Mouse (Mus musculus) lung, adult 18-20 months (tissue): ENCODE results near the gene Gon4l.
"Not testable (repeated sequence)": the region's sequence is repeated elsewhere in the genome, so short reads cannot be mapped to it uniquely, and the experiment has no call there.

Source experiments
- DNase-seq, 2 experiments: peaks; one replicate each; pipeline ENCODE4 v3.0.0; 2022; ENCODE audit warnings: mixed read lengths in 2 of 2

Gene Gon4l

DNA sequence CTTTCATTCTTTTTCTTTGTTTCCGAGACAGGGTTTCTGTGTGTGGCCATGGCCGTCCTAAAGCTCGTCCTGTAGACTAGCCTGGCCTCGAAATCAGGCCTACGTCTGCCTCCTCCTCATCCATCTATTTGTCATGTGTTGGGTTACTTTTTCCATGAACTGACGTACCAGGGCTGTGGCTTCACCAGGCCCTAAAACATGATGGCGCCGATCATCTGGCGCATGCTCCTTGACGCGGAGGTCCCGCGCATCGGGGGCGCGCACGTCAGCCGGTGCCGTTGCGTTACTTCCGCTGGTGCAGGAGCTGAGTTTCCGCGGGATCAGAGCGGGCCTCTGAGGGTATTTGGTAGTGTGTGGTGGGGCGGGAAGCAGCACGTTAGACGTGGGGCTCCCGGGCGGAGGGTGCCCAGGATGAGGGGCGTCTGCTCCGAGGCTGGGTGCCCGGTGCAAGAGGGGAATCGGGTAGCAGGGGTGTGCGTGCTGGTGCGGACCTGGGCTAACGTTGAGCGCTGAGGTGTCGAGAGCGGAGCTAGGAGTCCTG is at the start of gene Gon4l:
Gene Gon4l, plus strand, starts transcription at position 281 of the 541 bp plus-strand sequence.
- DNase-seq: peak; percentile 19 to 32

DNA sequence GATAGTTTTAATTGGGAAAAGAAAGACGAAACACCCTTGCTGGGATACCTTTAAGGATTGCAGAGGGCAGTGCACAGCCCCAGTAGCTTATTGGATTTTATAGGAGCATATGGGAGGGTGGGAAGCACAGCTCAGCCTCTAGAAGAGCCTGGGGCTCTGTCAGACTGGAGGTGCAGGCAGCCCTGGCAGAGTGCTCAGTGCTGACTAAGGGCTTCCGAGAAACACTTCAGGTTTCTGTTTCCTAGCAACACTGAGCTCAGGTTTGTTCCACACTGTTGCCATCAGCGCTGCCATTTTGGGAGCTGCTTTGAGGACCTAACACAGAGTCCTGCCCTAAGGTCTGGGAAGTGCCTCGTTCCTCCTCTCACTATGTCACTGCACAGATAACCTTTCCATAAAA is 48.7 kb upstream of the Gon4l start:
- not testable (repeated sequence) for DNase-seq

DNA sequence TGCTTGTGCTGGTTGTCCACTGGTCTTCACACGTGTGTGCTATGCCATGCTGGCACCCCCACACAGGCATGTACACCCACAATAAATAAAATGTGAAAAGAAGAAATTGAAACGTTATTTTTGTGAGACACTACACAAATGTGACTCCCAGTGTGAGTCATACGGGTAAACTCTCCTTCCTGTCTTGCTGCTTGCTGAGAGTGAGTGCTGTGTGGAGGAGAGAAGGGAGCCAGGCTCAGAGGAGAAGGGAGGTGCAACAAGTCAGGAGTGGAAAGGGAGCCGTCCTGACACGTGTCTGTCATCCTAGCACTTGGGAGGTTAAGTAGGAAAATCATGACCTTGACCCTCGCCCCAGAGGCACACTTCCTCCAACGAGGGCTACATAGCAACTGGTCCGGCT is 48.2 kb upstream of the Gon4l start:
- DNase-seq: not testable (repeated sequence)

DNA sequence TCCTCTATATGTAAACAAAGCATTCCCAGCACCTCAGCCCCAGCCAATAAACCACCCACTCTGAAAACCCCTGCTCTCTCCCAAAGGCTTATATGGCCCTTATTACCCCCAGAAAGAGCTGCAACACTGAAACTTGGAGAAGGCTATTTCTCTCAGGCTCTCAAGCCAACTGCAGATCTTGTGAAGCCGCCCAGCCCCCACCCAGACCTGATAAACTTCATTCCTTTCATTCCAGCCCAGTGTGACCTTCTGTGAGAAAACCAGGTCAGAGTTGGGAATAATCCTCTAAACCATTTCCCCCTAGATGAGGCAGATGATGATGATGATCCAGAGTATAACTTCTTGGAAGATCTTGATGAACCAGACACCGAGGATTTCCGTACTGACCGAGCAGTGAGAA is 47.0 kb upstream of the Gon4l start:
- not testable (repeated sequence) for DNase-seq

DNA sequence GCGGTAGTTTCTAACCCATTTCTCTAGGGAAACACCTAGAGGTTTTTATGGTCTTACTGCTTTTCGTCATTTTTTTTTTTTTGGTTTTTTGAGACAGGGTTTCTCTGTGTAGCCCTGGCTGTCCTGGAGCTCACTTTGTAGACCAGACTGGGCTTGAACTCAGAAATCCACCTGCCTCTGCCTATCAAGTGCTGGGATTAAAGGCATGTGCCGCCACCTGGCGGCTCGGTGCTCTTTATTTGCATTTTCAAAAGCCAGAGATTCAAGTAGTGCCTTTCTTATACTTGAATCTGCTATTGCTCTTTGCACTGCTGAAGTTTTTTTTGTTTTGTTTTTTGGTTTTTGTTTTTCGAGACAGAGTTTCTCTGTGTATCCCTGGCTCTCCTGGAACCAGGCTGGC is 37.5 kb upstream of the Gon4l start:
- DNase-seq: not testable (repeated sequence)

DNA sequence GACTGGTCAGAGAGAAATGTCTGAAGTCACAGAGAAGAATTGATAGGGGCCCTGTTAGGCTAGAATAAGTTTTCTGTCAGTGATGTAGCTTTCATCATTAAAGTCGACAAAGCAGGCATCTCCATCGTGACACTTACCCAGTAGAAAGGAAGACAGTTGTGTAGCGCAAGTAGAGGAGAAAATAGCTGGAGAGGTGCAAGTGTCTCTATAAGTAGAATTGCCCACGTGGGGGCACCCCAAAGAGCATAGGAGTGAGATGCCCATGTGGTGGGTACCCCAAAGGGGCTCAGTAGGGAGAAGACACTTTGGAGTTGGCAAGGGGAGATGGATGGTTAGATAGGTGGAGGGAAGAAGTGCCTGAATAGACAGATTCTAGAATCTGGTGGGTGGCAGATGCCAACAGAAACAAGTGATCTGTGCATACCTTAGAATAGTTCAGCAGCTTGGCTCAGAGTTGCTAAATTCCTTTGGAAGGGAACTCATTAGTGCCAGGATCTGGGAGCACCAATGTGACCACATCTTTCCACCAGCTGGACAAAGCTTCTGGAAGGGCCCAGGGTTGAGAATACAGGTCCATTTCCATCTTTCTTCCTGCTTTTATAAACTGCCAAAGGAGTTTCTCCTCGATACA is 31.0 kb upstream of the Gon4l start:
- no peak for DNase-seq

DNA sequence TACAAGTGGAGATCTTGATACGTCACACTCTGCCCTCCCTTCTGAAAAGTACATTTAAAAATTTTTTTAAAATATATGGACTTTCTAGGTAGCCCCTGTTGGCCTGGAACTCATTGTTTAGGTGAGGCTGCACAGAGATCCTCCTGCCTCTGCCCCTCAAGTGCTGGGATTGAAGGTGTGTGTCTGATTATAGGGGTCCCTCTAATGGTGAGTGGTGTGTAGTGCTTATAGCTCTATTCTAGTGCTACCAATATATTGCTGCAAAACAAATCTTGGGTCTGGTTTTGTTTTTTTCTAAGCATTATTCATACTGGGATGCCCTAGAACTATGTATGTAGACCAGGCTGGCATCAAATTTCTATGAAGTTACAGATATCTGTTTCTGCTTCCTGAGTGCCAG is 9.3 kb upstream of the Gon4l start:
- no peak for DNase-seq

DNA sequence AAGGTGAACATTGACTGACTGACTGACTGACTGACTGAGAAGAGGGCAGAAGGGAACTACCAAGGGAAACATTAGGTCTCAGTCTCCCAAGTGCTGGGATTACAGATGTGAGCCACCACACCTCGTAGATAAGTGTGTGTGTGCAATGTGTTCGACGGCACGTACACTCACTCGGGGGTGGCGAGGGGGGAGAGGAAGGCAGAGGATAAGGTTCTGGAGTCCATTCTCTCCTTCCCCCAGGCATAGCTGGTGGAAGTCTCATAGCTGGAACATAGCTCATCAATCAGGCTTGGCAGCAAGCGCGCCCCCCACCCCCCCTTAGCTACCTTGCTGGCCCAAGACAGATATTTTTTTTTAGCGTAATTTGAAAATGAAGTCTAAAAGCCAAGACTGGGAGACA is 7.8 kb upstream of the Gon4l start:
- no peak for DNase-seq

DNA sequence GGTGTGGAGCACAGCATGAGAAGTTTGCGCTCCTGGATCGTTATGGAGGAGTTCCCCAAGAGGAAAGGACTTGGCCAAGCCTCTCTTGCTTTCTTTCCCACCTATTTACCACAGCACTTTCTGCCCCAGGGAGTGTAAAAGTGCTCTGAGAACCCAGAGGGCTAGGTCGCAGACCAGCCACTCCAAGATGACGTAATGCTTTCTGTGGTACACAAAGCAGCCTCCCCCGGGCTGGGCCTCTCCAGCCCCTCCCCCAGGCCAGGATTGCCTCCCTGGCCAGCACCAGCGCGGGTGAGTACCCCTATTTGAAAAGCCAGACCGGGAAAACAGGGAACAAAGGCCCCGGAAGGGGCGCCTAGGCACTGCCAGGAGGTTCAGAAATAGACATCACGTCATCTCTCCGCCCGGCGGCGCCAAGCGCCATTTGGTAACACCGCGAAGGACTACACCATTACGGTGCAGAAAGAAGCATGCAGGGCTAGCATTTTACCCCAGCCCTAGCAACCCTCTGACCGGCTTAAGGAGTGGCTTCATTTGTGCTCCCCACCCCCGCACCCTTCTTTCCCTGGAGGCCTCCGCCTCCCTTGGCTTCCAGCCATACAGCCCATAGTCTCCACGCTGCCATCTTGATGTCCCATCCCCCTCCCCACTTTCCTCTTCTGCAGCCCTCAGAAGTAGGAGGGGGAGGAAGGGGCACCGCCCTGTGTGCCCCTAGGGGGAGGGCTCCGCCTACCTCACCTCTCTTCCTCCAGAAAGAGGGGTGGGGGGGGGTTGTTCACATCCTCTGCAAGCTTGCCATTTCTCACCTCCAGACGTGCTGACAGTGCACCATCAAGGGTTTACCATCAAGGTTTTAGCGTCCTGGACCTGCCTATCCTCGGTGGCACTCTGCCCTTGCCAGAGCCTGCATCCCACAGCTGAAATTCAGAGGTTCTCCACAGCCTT is 3.6 kb upstream of the Gon4l start:
- DNase-seq: peak; percentile 42 to 55

DNA sequence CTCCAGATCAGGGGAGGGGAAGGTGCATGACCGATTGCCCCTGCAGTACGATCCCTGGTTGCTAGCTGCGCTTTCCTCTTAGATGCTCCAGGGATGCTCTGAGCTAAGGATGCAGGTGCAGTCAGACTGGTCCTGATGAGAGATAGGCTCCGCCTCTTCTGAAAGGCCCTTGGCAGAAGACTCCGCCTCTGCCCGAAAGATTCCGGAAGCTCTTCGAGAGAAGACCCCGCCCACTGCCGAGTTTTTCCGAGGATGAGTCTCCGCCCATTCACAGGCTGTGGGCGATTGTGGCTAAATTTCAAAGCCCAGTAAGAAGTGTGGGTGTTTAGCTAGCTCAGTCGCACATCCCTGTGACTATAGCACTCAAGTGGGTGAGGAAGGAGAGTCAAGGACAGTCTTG is 2.6 kb upstream of the Gon4l start:
- DNase-seq: peak; percentile 49 to 56

DNA sequence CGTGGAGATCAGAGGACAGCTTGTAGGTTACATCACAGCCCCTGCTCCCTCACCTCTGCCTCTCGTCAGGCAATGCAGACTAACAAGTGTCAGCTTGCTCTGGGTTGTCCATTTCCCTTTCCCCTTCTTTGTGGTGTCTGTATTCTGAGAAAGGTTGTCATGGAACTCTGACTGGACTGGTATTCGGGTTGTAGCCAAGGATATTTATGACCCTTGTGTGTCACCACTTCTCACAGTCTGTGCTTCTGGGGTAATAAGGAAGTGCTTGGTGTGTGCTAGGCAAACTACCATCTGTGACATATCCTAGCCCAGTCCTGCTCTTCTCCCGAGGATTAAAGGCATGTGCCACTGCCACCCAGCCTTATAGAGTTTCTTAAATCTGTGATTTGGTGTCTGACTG is 14.1 kb downstream of the Gon4l start:
- no peak for DNase-seq

DNA sequence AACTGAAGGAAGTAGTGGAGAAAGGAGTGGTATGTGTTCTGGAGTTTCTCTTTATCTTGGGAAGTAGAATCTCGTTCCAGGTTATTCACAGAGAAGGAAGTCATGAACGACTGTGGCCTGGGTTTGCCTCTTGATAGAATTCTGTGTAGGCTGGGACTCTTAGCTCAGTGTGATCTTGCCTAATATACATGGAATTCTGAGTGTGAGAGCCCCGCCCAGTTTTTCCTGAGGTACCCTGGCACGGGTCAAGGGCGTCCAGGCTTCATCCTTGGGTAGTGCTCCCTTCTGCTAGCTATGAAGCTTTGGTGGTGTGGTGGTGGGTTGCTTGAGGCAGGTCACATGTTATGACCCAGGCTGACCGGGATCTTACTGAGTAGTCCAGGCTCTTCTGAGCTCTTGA is 20.8 kb downstream of the Gon4l start:
- DNase-seq: peak; percentile 35 to 39

DNA sequence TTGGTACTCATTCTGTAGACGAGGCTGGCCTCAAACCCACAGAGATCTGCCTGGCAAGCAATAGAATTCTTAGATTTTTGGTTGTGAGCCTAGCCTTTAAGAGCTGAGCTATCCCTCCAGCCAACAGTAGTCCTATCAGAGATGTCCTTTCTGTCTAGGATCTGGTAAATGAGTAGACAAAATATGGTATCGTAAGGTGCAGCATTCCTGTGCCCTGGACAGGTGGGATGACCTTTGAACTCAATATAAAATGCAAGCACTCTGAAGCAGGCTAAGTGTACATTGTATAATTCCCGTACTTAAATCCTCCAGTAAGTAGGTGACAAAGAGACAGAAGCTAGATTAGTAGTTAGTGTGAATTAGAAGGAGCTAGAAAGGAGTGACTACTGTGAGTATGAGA is 27.1 kb downstream of the Gon4l start:
- DNase-seq: no peak

DNA sequence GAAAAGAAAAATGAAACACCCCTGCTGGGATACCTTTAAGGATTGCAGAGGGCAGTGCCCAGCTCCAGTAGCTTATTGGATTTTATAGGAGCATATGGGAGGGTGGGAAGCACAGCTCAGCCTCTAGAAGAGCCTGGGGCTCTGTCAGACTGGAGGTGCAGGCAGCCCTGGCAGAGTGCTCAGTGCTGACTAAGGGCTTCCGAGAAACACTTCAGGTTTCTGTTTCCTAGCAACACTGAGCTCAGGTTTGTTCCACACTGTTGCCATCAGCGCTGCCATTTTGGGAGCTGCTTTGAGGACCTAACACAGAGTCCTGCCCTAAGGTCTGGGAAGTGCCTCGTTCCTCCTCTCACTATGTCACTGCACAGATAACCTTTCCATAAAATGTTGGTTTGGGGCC is 31.7 kb downstream of the Gon4l start:
- not testable (repeated sequence) for DNase-seq

DNA sequence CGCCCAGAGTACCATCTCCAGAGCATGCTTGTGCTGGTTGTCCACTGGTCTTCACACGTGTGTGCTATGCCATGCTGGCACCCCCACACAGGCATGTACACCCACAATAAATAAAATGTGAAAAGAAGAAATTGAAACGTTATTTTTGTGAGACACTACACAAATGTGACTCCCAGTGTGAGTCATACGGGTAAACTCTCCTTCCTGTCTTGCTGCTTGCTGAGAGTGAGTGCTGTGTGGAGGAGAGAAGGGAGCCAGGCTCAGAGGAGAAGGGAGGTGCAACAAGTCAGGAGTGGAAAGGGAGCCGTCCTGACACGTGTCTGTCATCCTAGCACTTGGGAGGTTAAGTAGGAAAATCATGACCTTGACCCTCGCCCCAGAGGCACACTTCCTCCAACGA is 32.1 kb downstream of the Gon4l start:
- DNase-seq: not testable (repeated sequence)

DNA sequence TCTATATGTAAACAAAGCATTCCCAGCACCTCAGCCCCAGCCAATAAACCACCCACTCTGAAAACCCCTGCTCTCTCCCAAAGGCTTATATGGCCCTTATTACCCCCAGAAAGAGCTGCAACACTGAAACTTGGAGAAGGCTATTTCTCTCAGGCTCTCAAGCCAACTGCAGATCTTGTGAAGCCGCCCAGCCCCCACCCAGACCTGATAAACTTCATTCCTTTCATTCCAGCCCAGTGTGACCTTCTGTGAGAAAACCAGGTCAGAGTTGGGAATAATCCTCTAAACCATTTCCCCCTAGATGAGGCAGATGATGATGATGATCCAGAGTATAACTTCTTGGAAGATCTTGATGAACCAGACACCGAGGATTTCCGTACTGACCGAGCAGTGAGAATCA is 33.4 kb downstream of the Gon4l start:
- not testable (repeated sequence) for DNase-seq

DNA sequence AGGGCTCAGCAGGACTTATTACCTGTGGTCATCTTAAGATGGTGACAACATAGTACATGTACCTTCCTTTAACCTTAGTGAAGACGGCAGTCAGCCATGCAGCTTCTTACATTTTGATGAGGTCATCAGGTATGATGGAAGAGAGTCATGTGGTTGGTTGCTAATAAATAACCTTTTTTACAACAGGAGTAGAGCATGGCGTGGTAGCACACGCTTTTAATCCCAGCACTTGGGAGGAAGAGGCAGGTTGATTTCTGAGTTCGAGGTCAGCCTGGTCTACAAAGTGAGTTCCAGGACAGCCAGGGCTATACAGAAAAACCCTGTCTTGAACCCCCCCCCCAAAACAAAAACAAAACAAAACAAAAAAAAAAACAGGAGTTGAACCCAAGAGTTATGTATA is 47.5 kb downstream of the Gon4l start:
- DNase-seq: not testable (repeated sequence)

DNA sequence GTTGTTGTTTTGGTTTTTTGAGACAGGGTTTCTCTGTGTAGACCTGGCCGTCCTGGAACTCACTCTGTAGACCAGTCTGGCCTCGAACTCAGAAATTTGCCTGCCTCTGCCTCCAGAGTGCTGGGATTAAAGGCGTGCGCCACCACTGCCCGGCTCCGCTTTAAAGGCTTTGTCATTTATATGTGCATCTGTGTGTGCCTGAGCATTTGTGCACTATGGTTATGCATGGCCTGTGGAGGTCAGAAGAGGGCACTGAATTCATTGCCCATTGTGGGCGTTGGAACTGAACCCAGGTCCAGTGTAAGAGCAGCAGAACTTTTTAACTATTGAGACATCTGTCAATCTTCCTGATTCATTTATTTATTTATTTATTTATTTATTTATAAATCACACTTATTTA is 58.0 kb downstream of the Gon4l start:
- DNase-seq: not testable (repeated sequence)

DNA sequence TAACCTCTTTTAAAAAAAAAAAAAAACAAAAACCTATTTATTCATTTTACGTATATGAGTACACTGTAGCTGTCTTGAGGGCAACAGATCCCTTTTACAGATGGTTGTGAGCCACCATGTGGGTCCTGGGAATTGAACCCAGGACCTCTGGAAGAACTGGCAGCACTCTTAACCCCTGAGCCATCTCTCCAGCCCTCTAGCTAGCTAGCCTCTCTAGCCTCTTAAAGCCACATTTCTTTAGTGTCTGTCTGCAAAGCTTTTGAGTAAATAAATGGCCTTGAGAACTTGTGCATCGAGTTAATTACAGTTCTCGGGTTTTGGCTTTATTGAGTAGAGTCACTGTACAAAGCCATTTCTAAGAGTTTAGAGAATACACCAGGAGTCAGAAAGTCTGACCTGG is 69.8 kb downstream of the Gon4l start:
- DNase-seq: no peak

DNA sequence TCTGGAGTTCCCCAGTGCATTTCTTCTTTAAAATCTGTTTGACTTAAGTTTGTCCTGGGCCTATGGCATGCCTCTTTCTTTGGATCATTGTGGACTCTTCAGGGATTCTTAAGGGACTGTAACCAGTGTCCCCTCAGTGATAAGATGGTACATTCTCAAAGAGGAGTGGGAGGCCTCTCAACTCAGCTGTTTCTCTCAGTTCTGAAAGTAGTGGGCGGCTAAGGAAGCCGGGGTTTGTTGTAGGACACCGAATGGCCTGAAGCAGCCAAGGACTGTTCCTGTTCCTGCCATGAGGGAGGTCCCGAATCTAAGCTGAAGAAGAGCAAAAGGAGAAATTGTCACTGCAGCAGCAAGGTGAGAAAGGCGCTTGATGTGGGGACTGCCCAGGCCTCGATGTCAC is 70.2 kb downstream of the Gon4l start:
- DNase-seq: no peak

DNA sequence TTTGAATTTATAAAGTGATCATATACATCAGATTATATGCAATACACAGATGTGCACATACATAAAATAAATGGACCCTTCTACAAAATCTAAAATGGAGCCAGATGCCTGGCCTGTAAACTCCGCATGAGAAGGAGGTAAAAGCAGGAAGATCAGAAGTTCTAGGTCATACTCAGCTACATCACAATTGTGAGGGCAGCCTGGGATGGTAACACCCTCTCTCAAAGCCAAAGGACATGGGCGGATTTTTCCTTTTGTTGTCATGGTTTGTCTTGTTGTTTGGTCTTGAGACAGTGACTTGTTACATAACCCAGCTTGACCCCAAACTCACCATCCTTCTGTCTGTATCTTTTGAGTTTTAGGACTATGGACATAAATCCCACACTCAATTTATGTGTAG is 70.7 kb downstream of the Gon4l start:
- no peak for DNase-seq

DNA sequence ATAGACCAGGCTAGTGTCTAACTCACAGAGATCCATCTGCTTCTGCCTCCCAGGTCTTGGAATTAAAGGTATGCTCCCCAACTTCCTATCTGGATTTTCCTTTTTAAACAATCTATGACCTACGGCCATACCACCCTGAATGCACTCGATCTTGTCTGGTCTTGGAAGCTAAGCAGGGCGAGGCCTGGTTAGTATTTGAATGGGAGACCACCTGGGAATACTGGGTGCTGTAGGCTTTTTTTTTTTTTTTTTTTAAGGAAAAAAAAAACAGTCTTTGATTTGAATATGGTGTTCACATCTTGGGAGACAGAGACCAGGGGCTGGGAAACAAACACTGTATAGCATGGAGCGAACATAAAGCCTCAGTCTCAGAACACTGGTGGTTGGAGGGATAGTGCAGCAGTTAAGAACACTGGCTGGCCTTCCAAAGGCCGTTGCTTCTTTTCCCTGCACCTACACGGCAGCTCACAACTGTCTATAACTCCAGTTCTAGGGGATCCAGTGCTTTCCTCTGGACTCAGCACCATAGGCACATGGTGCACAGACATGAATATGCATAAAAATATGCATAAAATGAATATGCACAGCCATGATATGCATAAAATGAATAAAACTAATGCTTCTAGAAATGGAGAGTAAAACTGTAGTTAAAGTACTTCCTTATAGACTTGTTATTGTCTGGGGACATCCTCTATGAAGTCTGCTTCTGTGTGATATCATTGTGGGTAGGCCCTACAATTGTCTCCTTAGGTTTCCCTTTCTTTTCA is 71.5 kb downstream of the Gon4l start:
- no peak for DNase-seq

DNA sequence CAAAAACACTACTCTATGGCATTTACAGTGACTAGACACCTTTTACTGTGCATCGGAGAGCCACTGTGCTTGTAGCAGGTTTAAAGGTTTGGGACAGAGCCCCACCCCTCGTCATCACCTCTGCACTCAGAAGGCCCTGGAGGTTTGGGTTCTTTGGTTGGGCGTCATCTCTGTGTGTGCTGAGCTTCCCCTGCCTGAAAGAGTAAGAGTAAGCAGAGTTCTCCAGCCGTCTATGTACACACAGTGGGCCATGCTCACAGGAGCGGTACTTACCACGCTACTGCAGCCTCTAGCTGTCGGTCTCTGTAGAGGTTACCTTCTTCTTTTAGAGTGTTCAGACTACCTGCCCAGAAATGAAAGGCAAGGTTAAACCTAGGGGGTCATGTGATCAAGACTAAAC is 77.6 kb downstream of the Gon4l start:
- DNase-seq: no peak
